Mouse (Mus musculus): ENCODE measurements around the gene Exosc10. TPM values are rescaled to one million over a fixed set of nuclear protein-coding genes. Genes with fewer than 3 reads are reported as not detected.

Exosc10 gene
- polyA plus RNA-seq, 1 experiment from 2014 or later, result 33.2 TPM

DNA sequence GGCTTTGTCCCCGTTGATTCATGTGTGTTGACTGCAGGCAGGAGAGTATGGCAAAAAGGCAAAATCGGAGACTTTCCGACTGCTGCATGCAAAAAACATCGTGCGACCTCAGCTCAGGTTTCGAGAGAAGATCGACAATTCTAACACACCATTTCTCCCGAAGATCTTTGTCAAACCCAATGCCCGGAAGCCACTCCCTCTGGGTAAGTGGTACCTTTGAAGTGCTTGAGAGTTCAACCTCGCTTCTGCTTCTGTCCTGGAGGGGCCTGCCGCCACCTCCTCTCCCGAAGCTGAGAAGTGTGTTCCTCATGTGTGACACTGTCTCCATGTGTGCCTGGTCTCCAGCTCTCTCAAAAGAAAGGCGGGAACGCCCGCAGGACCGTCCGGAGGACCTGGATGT, 4.4 kb downstream of the Exosc10 start:
- H3K9ac ChIP-seq (replicated peaks; ENCODE audit: low read depth), result no peak overlapping the region
- no peak for ATAC-seq
- no peak overlapping the region for H3K27ac ChIP-seq (ENCODE audit: low read length)
- 93% methylated on average over 17 of the region's 17 CpGs for WGBS
- H3K27me3 ChIP-seq (replicated peaks; ENCODE audit: insufficient read depth, low read length), result no peaks in the 10 kb centered on the region
- H3K9me3 ChIP-seq (ENCODE audit: low read length), result no peaks in the 10 kb centered on the region
- no peaks in the 10 kb centered on the region for H3K4me1 ChIP-seq (ENCODE audit: insufficient read depth, low read depth, low read length)
- no peak overlapping the region for H3K4me2 ChIP-seq (replicated peaks; ENCODE audit: low read depth, low read length)
- H3K36me3 ChIP-seq (ENCODE audit: insufficient read depth, low read length), result peaks cover 49% of the 10 kb centered on the region
- TF ChIP-seq EP300 (IDR thresholded peaks at IDR 0.05) (no peak), CTCF (IDR thresholded peaks at IDR 0.05) (no peak)
- no peak overlapping the region for H3K4me3 ChIP-seq (ENCODE audit: low read depth, low read length)
- no peak for DNase-seq (ENCODE audit: low spot score)

DNA sequence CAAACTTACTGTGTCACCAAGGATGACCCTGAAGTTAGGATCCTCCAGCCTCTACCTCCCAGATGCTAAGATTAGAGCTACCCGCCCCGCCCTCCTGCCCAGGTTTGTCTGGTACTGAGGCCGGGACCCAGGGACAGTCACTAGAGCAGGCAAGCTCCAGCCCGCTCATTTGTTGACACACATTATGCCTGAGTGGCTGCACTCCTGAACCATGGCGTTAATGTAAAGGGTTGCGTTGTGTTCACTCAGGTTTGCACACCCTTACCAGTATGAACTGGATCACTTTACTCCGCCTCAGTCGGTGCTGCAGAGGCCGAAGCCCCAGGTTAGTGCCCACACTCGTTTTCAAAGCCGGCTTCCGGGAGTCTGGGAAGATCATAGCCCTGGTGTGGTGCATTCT, 5.4 kb downstream of the Exosc10 start:
- Histone ChIP-seq H3K4me2 (replicated peaks; ENCODE audit: low read depth, low read length) (no peak overlapping the region), H3K9me3 (ENCODE audit: low read length) (no peaks in the 10 kb centered on the region), H3K4me3 (ENCODE audit: low read depth, low read length) (no peak overlapping the region), H3K27me3 (replicated peaks; ENCODE audit: insufficient read depth, low read length) (no peaks in the 10 kb centered on the region), H3K27ac (ENCODE audit: low read length) (no peak overlapping the region), H3K9ac (replicated peaks; ENCODE audit: low read depth) (no peak overlapping the region), H3K36me3 (ENCODE audit: insufficient read depth, low read length) (peaks cover 58% of the 10 kb centered on the region), H3K4me1 (ENCODE audit: insufficient read depth, low read depth, low read length) (no peaks in the 10 kb centered on the region)
- no peak for DNase-seq (ENCODE audit: low spot score)
- TF ChIP-seq EP300 (IDR thresholded peaks at IDR 0.05), result no peak
- TF ChIP-seq CTCF (IDR thresholded peaks at IDR 0.05), result no peak
- 94% methylated on average over 12 of the region's 12 CpGs for WGBS
- no peak for ATAC-seq

DNA sequence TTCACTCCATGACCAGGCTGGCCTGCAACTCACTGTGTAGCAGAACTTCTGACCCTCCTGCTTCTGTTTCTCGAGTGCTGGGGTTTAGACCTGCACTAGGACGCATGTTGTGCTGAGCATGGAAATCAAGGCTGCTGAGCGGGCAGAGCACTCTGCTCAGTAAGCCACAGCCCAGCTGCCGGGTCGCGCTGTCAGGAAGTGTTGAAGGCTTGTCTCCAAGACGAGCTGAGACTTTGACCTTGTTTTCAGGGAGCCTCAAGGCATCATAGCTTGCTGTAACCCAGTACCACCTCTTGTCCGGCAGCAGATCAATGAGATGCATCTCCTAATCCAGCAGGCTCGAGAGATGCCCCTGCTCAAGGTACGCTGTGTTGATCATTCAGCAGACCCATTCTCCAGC, 11.9 kb downstream of the Exosc10 start:
- WGBS, result 87% methylated on average over 10 of the region's 10 CpGs
- Histone ChIP-seq H3K9me3 (ENCODE audit: low read length) (no peaks in the 10 kb centered on the region), H3K4me3 (ENCODE audit: low read depth, low read length) (no peak overlapping the region), H3K36me3 (ENCODE audit: insufficient read depth, low read length) (peaks cover 71% of the 10 kb centered on the region), H3K27me3 (replicated peaks; ENCODE audit: insufficient read depth, low read length) (no peaks in the 10 kb centered on the region), H3K27ac (ENCODE audit: low read length) (no peak overlapping the region), H3K4me2 (replicated peaks; ENCODE audit: low read depth, low read length) (no peak overlapping the region), H3K4me1 (ENCODE audit: insufficient read depth, low read depth, low read length) (no peaks in the 10 kb centered on the region), H3K9ac (replicated peaks; ENCODE audit: low read depth) (no peak overlapping the region)
- no peak for TF ChIP-seq CTCF (IDR thresholded peaks at IDR 0.05)
- DNase-seq (ENCODE audit: low spot score) (no peak), ATAC-seq (no peak)

DNA sequence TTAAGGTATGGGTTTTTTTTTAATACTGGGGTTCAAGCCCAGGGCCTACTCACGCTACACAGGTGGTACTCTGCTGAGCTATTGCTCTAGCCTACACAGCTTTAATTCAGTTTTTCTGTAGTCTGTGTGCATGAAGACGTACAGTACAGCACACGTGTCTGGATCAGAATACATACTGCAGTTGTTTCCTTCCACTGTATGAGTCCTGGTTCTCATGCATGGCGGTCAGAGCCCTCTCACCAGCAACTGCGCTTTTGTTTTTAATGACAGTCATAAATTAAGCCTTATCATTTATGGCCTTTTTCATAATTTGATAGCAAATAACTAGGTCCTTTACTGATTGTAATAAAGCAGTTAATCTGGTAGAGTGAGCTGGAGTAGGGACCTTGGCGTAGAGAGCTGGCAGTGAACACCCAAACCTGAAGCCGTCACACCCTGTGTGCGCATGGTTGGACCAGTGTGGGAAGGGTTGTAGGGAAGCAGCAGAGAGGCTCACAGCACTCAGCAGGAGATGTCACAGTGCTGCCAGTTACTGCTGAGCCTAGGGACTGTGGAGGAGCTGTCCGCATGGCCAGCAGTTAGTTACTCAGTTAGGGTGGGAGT, 12.6 kb downstream of the Exosc10 start:
- H3K9me3 ChIP-seq (ENCODE audit: low read length), result no peaks in the 10 kb centered on the region
- peaks cover 74% of the 10 kb centered on the region for H3K36me3 ChIP-seq (ENCODE audit: insufficient read depth, low read length)
- H3K4me2 ChIP-seq (replicated peaks; ENCODE audit: low read depth, low read length), result no peak overlapping the region
- no peak for ATAC-seq
- no peaks in the 10 kb centered on the region for H3K27me3 ChIP-seq (replicated peaks; ENCODE audit: insufficient read depth, low read length)
- no peak for DNase-seq (ENCODE audit: low spot score)
- TF ChIP-seq EP300 (IDR thresholded peaks at IDR 0.05) (no peak), CTCF (IDR thresholded peaks at IDR 0.05) (no peak)
- 95% methylated on average over 9 of the region's 9 CpGs for WGBS
- no peaks in the 10 kb centered on the region for H3K4me1 ChIP-seq (ENCODE audit: insufficient read depth, low read depth, low read length)
- no peak overlapping the region for H3K9ac ChIP-seq (replicated peaks; ENCODE audit: low read depth)
- H3K4me3 ChIP-seq (ENCODE audit: low read depth, low read length), result no peak overlapping the region
- H3K27ac ChIP-seq (ENCODE audit: low read length), result no peak overlapping the region

DNA sequence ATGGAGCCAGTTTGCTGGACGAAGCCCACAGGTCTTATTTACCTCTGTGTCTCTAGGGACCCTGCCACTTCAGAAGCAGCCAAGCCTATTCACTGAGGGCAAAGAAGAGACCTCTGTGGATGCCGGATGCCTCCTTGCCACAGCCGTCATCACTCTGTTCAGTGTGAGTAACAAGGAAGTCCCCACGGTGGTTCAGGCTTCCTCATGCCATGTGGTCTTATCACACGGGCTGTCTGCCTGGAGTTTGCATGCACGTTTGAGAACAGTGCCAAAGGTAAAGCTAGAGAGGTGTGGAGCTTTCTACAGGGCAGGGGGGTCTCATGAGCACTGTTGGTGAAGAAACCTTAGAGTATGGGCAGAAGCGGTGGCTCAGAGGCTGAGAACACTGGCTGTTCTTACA, 15.0 kb downstream of the Exosc10 start:
- TF ChIP-seq EP300 (IDR thresholded peaks at IDR 0.05) (no peak), CTCF (IDR thresholded peaks at IDR 0.05) (no peak)
- 86% methylated on average over 7 of the region's 7 CpGs for WGBS
- Histone ChIP-seq H3K36me3 (ENCODE audit: insufficient read depth, low read length) (peaks cover 77% of the 10 kb centered on the region), H3K27ac (ENCODE audit: low read length) (no peak overlapping the region), H3K4me1 (ENCODE audit: insufficient read depth, low read depth, low read length) (no peaks in the 10 kb centered on the region), H3K4me2 (replicated peaks; ENCODE audit: low read depth, low read length) (no peak overlapping the region), H3K4me3 (ENCODE audit: low read depth, low read length) (no peak overlapping the region), H3K27me3 (replicated peaks; ENCODE audit: insufficient read depth, low read length) (no peaks in the 10 kb centered on the region), H3K9ac (replicated peaks; ENCODE audit: low read depth) (no peak overlapping the region), H3K9me3 (ENCODE audit: low read length) (no peaks in the 10 kb centered on the region)
- ATAC-seq (no peak), DNase-seq (ENCODE audit: low spot score) (no peak)

DNA sequence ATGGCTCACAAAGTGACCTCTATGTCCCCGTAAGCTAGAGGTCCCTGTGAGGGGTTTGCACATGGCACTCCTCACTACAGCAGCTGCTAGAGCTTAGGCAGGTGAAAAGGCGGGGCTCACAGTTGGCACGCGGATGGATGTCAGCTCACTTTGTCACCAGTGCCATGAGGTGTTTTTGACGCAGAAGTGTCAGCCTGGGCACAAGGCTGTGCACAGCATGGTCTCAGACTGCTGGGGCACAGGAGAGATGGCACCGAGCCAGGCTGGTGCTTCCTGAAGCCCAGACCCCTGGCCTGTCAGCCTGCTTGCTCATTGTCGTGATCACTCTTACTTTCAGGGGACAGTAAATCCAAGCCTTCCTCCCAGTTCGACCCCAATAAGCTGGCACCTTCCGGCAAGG, 22.5 kb downstream of the Exosc10 start:
- peaks cover 38% of the 10 kb centered on the region for H3K36me3 ChIP-seq (ENCODE audit: insufficient read depth, low read length)
- H3K27ac ChIP-seq (ENCODE audit: low read length), result no peak overlapping the region
- no peak overlapping the region for H3K4me2 ChIP-seq (replicated peaks; ENCODE audit: low read depth, low read length)
- no peaks in the 10 kb centered on the region for H3K9me3 ChIP-seq (ENCODE audit: low read length)
- H3K27me3 ChIP-seq (replicated peaks; ENCODE audit: insufficient read depth, low read length), result no peaks in the 10 kb centered on the region
- 88% methylated on average over 9 of the region's 9 CpGs for WGBS
- no peak for TF ChIP-seq CTCF (IDR thresholded peaks at IDR 0.05)
- no peak for TF ChIP-seq EP300 (IDR thresholded peaks at IDR 0.05)
- no peak overlapping the region for H3K9ac ChIP-seq (replicated peaks; ENCODE audit: low read depth)
- no peak for DNase-seq (ENCODE audit: low spot score)
- H3K4me3 ChIP-seq (ENCODE audit: low read depth, low read length), result no peak overlapping the region
- no peak for ATAC-seq
- no peaks in the 10 kb centered on the region for H3K4me1 ChIP-seq (ENCODE audit: insufficient read depth, low read depth, low read length)

DNA sequence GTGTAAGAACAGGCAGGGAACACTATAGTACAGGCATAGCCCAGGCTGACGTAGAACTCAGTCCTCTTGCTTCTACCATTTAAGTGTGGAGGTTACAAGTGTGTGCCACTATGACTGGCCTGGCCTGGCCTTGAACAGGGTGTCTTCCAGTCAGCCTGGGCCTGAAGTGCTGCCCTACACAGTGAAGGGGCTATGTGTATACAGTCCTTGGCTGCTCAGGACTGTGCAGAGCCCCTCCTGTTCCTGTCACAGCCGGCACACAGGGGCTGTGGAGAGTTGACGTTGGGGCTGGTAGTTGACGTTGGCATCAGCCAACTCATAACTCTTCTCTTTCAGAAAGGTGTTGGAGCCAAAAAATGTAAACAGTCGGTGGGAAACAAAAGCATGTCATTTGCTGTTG, 23.2 kb downstream of the Exosc10 start:
- Histone ChIP-seq H3K9me3 (ENCODE audit: low read length) (no peaks in the 10 kb centered on the region), H3K4me3 (ENCODE audit: low read depth, low read length) (no peak overlapping the region), H3K36me3 (ENCODE audit: insufficient read depth, low read length) (peaks cover 32% of the 10 kb centered on the region)

More for the DNA sequence above, 23.2 kb downstream of the Exosc10 start:
- H3K9ac ChIP-seq (replicated peaks; ENCODE audit: low read depth), result no peak overlapping the region
- H3K4me1 ChIP-seq (ENCODE audit: insufficient read depth, low read depth, low read length), result no peaks in the 10 kb centered on the region
- H3K27ac ChIP-seq (ENCODE audit: low read length), result no peak overlapping the region
- H3K27me3 ChIP-seq (replicated peaks; ENCODE audit: insufficient read depth, low read length), result no peaks in the 10 kb centered on the region
- DNase-seq (ENCODE audit: low spot score) (no peak), ATAC-seq (no peak)
- no peak overlapping the region for H3K4me2 ChIP-seq (replicated peaks; ENCODE audit: low read depth, low read length)
- 69% methylated on average over 5 of the region's 5 CpGs for WGBS
- TF ChIP-seq EP300 (IDR thresholded peaks at IDR 0.05), result no peak
- no peak for TF ChIP-seq CTCF (IDR thresholded peaks at IDR 0.05)

Data from lung, postnatal 0 days (tissue).